Mouse (Mus musculus): ENCODE measurements at regions not wholly inside any gene's neighbourhood (a gene's known extent, or its start where the extent isn't known, plus 50 kb on each side); places are given as distances from the start of the nearest gene placed in this dataset.

DNA sequence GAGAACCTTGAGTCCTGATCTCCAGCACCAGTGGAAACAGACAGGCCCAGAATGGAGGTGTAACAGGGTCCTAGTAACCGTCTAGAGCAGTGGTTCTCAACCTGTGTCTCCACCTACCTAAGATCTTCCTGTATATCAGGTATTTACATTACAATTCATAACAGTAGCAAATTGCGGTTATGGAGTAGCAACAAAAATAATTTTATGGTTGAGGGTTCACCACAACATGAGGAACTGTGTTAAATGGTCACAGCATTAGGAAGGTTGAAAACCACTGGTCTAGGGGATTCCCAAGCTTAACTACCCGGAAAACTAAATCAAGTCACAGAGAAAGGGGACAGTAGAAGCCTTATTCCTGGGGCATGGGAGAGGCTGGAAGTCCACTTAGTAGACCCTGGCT is 84.5 kb downstream of the Ier5 start:
- Histone ChIP-seq H3K9ac (replicated peaks; ENCODE audit: low read length) (no peak overlapping the region), H3K9me3 (ENCODE audit: low read length) (no peaks in the 10 kb centered on the region), H3K4me2 (ENCODE audit: low read depth, low read length) (no peak overlapping the region), H3K4me1 (ENCODE audit: insufficient read depth, low read length) (peaks cover 4% of the 10 kb centered on the region; the same call in 1 of the 2 replicates), H3K36me3 (ENCODE audit: insufficient read depth, low read length) (no peaks in the 10 kb centered on the region), H3K27ac (no peak overlapping the region), H3K4me3 (ENCODE audit: low read length) (no peak overlapping the region), H3K27me3 (ENCODE audit: insufficient read depth, low read length) (no peaks in the 10 kb centered on the region)
- 93% methylated on average over 3 of the region's 3 CpGs for WGBS
- no peak for TF ChIP-seq CTCF (IDR thresholded peaks at IDR 0.05; ENCODE audit: low read depth)
- DNase-seq (ENCODE audit: low spot score) (no peak), ATAC-seq (no peak)

GRCm38 (mm10) chr1:155013784-155014183 is 85.7 kb downstream of the Ier5 start:
- Histone ChIP-seq H3K36me3 (ENCODE audit: insufficient read depth, low read length) (no peaks in the 10 kb centered on the region), H3K4me3 (ENCODE audit: low read length) (no peak overlapping the region), H3K27ac (no peak overlapping the region), H3K9ac (replicated peaks; ENCODE audit: low read length) (no peak overlapping the region), H3K4me1 (ENCODE audit: insufficient read depth, low read length) (peaks cover 4% of the 10 kb centered on the region; the same call in 1 of the 2 replicates), H3K4me2 (ENCODE audit: low read depth, low read length) (no peak overlapping the region), H3K27me3 (ENCODE audit: insufficient read depth, low read length) (no peaks in the 10 kb centered on the region), H3K9me3 (ENCODE audit: low read length) (no peaks in the 10 kb centered on the region)
- TF ChIP-seq CTCF (IDR thresholded peaks at IDR 0.05; ENCODE audit: low read depth) = no peak
- DNase-seq (ENCODE audit: low spot score) = no peak
- 66% methylated on average over 4 of the region's 4 CpGs for WGBS
- ATAC-seq = no peak

DNA sequence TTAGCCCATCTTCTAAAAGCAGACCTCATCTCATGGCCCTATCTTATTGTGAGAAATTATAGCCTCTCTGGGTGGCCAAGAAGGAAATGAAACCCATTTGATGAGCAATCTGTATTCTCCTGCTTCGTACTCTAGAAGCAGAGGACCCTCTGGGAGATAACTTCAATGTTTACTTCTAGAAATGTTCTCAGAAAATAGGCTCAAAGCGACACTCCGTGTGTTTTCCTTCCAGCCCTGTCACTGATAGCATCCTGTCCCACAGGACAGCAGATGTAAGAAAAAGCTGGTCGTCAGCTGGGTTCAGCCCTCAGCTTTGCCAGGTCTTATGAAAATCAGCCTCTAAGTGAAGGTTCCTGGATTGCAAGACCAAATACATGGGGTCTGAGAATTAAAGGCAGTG is 86.1 kb downstream of the Ier5 start:
- Histone ChIP-seq H3K36me3 (ENCODE audit: insufficient read depth, low read length) (no peaks in the 10 kb centered on the region), H3K9ac (replicated peaks; ENCODE audit: low read length) (no peak overlapping the region), H3K27me3 (ENCODE audit: insufficient read depth, low read length) (no peaks in the 10 kb centered on the region), H3K4me2 (ENCODE audit: low read depth, low read length) (no peak overlapping the region), H3K9me3 (ENCODE audit: low read length) (no peaks in the 10 kb centered on the region), H3K4me1 (ENCODE audit: insufficient read depth, low read length) (peaks cover 4% of the 10 kb centered on the region; the same call in 1 of the 2 replicates), H3K27ac (no peak overlapping the region), H3K4me3 (ENCODE audit: low read length) (no peak overlapping the region)
- 55% methylated on average over 4 of the region's 4 CpGs for WGBS
- DNase-seq (ENCODE audit: low spot score) = no peak
- TF ChIP-seq CTCF (IDR thresholded peaks at IDR 0.05; ENCODE audit: low read depth) = no peak
- ATAC-seq = no peak

DNA sequence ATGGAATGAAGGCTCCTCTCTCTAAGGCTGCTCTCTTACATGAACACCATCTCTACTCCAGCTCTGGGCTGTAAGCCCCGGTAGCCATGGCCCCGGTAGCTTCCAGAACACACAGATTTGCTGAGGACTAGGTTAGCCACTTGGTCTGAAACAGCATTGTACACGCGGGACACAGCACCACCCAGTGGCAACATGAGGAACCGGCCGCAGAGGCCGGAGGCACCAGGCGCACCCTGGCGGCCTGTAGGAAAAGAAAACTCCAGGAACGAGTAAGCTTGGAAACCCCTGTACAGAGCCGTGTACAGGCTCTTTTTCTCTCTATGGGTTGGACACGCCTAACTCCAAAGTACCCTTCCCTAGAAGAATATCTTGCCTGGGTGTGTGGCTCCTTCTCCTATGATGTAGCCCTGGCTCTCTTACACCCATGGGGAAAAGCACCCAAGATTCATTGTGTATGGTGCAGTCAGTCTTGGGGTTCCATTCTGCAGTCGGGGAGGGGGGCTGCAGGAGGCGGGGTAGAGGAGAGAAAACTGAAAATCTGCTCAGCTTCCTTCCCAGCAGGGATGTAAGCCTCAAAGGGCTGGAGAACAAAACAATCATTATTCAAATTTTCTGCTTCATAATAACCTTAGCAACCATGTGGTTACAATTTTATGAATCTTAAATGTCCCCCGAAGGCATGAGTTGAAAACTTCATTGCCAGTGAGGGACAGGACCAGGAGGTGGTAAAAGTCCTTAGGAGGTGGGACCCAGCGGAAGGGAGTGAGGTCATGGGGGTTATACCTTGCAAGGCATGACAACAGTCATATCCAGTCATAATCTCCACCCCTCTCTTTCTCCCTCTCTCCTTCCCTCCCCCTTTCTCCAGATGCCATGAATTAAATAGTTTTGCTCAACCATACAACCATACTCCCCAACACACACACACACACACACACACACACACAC is 92.6 kb downstream of the Ier5 start:
- WGBS = 11% methylated on average over 16 of the region's 16 CpGs
- H3K36me3 ChIP-seq (ENCODE audit: insufficient read depth, low read length) = no peaks in the 10 kb centered on the region

DNA sequence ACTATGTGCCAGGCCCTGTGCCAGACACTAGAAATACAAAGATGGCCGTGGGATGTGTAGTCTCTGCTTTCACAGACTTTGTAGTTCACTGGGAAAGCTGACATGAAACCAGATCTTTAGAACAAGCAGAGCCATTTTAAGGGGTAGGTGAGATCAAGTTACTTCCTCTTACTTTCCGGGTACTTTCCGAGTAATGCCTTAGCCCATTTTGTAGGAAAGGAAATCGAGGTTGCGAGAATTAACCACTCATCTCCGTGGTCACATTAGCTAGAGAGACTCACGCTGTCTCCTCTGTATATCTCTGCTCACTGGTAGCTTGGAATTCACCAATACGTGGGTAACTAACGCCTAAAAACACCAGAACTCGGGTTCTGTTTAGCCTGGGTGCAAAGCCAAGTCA is 93.3 kb downstream of the Ier5 start:
- no peak overlapping the region for H3K4me2 ChIP-seq (ENCODE audit: low read depth, low read length)
- DNase-seq (ENCODE audit: low spot score) = no peak
- ATAC-seq = no peak
- H3K27ac ChIP-seq = no peak overlapping the region
- H3K4me3 ChIP-seq (ENCODE audit: low read length) = no peak overlapping the region
- H3K9ac ChIP-seq (replicated peaks; ENCODE audit: low read length) = no peak overlapping the region
- 89% methylated on average over 10 of the region's 10 CpGs for WGBS
- no peaks in the 10 kb centered on the region for H3K27me3 ChIP-seq (ENCODE audit: insufficient read depth, low read length)
- H3K36me3 ChIP-seq (ENCODE audit: insufficient read depth, low read length) = no peaks in the 10 kb centered on the region
- no peak for TF ChIP-seq CTCF (IDR thresholded peaks at IDR 0.05; ENCODE audit: low read depth)
- H3K9me3 ChIP-seq (ENCODE audit: low read length) = no peaks in the 10 kb centered on the region
- no peaks in the 10 kb centered on the region for H3K4me1 ChIP-seq (ENCODE audit: insufficient read depth, low read length)

More for the DNA sequence above, 92.6 kb downstream of the Ier5 start:
- ATAC-seq (peak; percentile 88), DNase-seq (ENCODE audit: low spot score) (peak; percentile 94)
- no peak overlapping the region for H3K4me2 ChIP-seq (ENCODE audit: low read depth, low read length)
- no peak overlapping the region for H3K27ac ChIP-seq
- H3K27me3 ChIP-seq (ENCODE audit: insufficient read depth, low read length) = no peaks in the 10 kb centered on the region
- peak; percentile 100 for TF ChIP-seq CTCF (IDR thresholded peaks at IDR 0.05; ENCODE audit: low read depth)
- no peak overlapping the region for H3K4me3 ChIP-seq (ENCODE audit: low read length)
- H3K9me3 ChIP-seq (ENCODE audit: low read length) = no peaks in the 10 kb centered on the region
- H3K4me1 ChIP-seq (ENCODE audit: insufficient read depth, low read length) = no peaks in the 10 kb centered on the region
- no peak overlapping the region for H3K9ac ChIP-seq (replicated peaks; ENCODE audit: low read length)

GRCm38 (mm10) chr1:155000301-155000700 is 99.1 kb downstream of the Ier5 start:
- DNase-seq (ENCODE audit: low spot score) (no peak), ATAC-seq (no peak)
- H3K4me2 ChIP-seq (ENCODE audit: low read depth, low read length) = no peak overlapping the region
- H3K27me3 ChIP-seq (ENCODE audit: insufficient read depth, low read length) = no peaks in the 10 kb centered on the region
- H3K27ac ChIP-seq = peak overlapping the region; percentile 78
- H3K4me1 ChIP-seq (ENCODE audit: insufficient read depth, low read length) = no peaks in the 10 kb centered on the region
- H3K9me3 ChIP-seq (ENCODE audit: low read length) = no peaks in the 10 kb centered on the region
- no peak overlapping the region for H3K9ac ChIP-seq (replicated peaks; ENCODE audit: low read length)
- H3K4me3 ChIP-seq (ENCODE audit: low read length) = no peak overlapping the region
- TF ChIP-seq CTCF (IDR thresholded peaks at IDR 0.05; ENCODE audit: low read depth) = no peak
- H3K36me3 ChIP-seq (ENCODE audit: insufficient read depth, low read length) = no peaks in the 10 kb centered on the region

Data from hindbrain, postnatal 0 days (tissue).